Mouse (Mus musculus): ENCODE results near the gene D17H6S53E. TPM values are rescaled to one million over a fixed set of nuclear protein-coding genes. Genes with fewer than 3 reads are reported as not detected.
A peak's percentile ranks its signal among the peaks of the same experiment; 100 is the strongest.

Gene D17H6S53E
- polyA plus RNA-seq, 1 experiment from 2014 or later, result 14.4 TPM

DNA sequence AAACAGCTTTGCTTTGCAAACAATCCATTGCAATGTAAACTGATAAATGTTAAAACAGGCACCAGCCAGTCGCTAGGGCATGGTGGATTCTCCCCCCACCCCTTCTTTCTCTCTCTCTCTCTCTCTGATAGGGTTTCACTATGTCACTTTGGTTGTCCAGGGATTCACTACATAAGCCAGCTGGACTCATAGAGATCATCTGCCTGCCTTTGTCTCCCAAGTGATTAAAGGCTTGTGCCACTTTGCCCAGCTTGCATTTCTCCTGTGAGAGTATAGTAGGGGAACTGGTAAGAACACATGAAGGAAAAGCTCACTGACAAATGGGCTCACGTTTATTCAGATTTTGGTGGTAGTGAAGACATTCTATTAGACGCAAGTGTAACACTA is 6.0 kb downstream of the D17H6S53E start:
- H3K27me3 ChIP-seq (ENCODE audit: control insufficient read depth, insufficient read depth, low read length), result no peaks in the 10 kb centered on the region
- ATAC-seq (ENCODE audit: low FRiP score, low TSS enrichment) (no peak), DNase-seq (ENCODE audit: low spot score) (no peak)
- no peak for TF ChIP-seq CTCF (IDR thresholded peaks at IDR 0.05; ENCODE audit: low read depth)
- TF ChIP-seq EP300 (optimal IDR thresholded peaks at IDR 0.05), result no peak
- H3K9ac ChIP-seq (ENCODE audit: low read length), result no peak overlapping the region
- WGBS, result 67% methylated on average over 3 of the region's 3 CpGs
- no peak overlapping the region for H3K27ac ChIP-seq (replicated peaks)
- H3K4me3 ChIP-seq (ENCODE audit: low read depth, low read length), result no peak overlapping the region
- no peak overlapping the region for H3K4me2 ChIP-seq (replicated peaks; ENCODE audit: low read depth)
- H3K4me1 ChIP-seq (replicated peaks; ENCODE audit: control insufficient read depth, insufficient read depth), result no peaks in the 10 kb centered on the region
- no peaks in the 10 kb centered on the region; the same call in none of the 2 replicates for H3K36me3 ChIP-seq (ENCODE audit: control insufficient read depth, insufficient read depth, low read length)
- H3K9me3 ChIP-seq (ENCODE audit: control insufficient read depth, low read length), result no peaks in the 10 kb centered on the region

DNA sequence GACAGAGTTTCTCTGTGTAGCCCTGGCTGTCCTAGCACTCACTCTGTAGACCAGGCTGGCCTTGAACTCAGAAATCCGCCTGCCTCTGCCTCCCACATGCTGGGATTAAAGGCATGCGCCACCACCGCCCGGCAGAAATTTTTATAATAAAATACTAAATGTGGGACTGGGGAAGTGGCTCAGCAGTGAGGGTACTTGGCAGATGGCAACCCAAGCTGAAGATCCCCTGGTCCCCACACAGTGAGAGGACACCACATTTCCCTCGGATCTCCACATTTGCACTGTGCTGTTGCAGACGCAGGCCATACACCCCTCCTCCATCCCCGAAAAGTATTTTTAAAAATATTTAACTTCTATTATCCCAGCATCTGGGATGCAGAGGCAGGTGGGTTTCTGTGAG is 7.3 kb downstream of the D17H6S53E start:
- H3K4me2 ChIP-seq (replicated peaks; ENCODE audit: low read depth), result no peak overlapping the region
- DNase-seq (ENCODE audit: low spot score), result no peak
- H3K4me3 ChIP-seq (ENCODE audit: low read depth, low read length), result no peak overlapping the region
- H3K27me3 ChIP-seq (ENCODE audit: control insufficient read depth, insufficient read depth, low read length), result no peaks in the 10 kb centered on the region
- peaks cover 3% of the 10 kb centered on the region for H3K36me3 ChIP-seq (ENCODE audit: control insufficient read depth, insufficient read depth, low read length)
- 91% methylated on average over 7 of the region's 7 CpGs for WGBS
- TF ChIP-seq EP300 (optimal IDR thresholded peaks at IDR 0.05), result no peak
- TF ChIP-seq CTCF (IDR thresholded peaks at IDR 0.05; ENCODE audit: low read depth), result no peak
- ATAC-seq (ENCODE audit: low FRiP score, low TSS enrichment), result no peak
- no peaks in the 10 kb centered on the region for H3K9me3 ChIP-seq (ENCODE audit: control insufficient read depth, low read length)
- H3K9ac ChIP-seq (ENCODE audit: low read length), result no peak overlapping the region
- H3K4me1 ChIP-seq (replicated peaks; ENCODE audit: control insufficient read depth, insufficient read depth), result no peaks in the 10 kb centered on the region
- no peak overlapping the region for H3K27ac ChIP-seq (replicated peaks)

DNA sequence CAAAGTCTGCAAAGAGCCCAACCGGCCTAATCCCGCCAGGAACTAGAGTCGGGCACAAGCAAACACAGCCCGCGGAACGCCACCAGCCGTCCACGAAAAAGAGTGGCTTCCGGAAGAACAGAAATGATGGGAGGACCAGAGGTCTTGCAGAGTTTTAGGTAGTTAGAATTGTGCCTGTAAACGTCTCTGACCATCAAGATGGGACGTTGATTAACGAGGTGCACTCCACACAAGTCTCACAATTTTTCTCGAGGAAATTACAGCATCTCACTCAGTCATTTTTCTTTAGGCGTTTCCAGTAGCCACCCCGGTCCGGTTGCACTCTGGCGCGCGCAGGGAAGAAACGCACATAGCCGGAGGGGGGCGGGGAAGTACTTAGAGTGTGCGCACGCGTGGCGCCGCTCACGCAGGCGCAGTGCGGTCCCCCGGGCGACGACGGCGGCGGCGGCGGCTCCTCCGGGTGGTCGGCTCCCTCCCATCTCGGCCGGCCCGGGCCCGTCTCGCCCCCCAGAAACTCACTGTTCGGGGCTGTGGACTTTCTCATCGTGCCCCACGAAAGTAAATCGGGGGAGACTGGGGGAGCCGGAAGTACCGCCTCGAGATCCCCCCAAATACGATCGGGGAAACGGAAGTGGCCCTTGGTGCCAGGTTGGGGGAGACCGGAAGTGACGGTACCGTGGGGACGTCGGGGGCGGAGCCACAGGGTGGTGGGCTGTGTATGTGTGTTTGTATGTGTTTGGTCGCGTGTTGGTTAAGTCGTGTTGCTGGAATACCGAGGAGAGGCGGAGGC is 8.8 kb downstream of the D17H6S53E start, which contains the start of gene Bag6:
Gene Bag6, plus strand, starts transcription at position 378 of the 790 bp plus-strand sequence.
- H3K36me3 ChIP-seq (ENCODE audit: control insufficient read depth, insufficient read depth, low read length), result peaks cover 9% of the 10 kb centered on the region
- peak within 1 kb of the TSS; percentile 78 for H3K4me3 ChIP-seq (ENCODE audit: low read depth, low read length)
- H3K27me3 ChIP-seq (ENCODE audit: control insufficient read depth, insufficient read depth, low read length), result no peaks in the 10 kb centered on the region
- peak within 1 kb of the TSS; percentile 88 for H3K9ac ChIP-seq (ENCODE audit: low read length)
- no peaks in the 10 kb centered on the region for H3K9me3 ChIP-seq (ENCODE audit: control insufficient read depth, low read length)
- peak; percentile 31; the same call in 1 of the 2 replicates for TF ChIP-seq CTCF (IDR thresholded peaks at IDR 0.05; ENCODE audit: low read depth)
- peak; percentile 92 for TF ChIP-seq EP300 (optimal IDR thresholded peaks at IDR 0.05)
- peak; percentile 93 for DNase-seq (ENCODE audit: low spot score)
- peak within 1 kb of the TSS; percentile 77 for H3K4me2 ChIP-seq (replicated peaks; ENCODE audit: low read depth)
- no peaks in the 10 kb centered on the region for H3K4me1 ChIP-seq (replicated peaks; ENCODE audit: control insufficient read depth, insufficient read depth)
- H3K27ac ChIP-seq (replicated peaks), result peak within 1 kb of the TSS; percentile 96
- WGBS, result under 1% methylated on average over 66 of the region's 66 CpGs
- peak; percentile 90 for ATAC-seq (ENCODE audit: low FRiP score, low TSS enrichment)

DNA sequence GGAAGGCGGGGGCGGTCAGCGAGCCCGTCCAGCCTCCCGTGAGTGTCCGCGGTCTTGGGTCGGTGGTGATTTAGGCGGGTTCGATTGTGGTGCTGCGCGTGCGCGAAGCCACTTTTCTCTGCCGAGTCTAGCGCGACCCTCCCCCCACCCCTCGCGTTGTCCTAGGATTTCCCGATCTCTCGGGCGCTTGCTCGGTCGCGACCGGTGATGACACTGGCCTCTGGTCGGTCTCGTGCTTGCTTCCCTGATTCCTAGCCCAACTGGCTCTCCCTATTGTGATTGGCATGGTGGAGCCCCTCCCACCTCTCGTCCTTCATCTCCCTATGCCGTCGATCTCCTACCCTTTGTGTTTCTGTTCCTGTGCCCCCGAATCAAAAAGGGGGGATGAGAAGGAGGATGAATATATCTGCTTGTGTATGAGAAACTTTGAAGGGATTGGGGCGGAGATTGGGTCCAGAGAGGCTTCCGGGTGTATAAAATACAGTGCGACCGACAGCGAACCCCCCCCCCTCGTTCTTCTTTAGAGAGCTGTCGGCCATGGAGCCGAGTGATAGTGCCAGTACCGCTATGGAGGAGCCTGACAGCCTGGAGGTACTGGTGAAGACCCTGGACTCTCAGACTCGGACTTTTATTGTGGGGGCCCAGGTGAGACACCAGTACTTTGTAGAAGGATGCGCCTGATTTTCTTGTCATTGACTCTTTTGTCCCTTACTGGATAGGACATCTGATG is 9.6 kb downstream of the D17H6S53E start:
- DNase-seq (ENCODE audit: low spot score), result no peak
- Histone ChIP-seq H3K27ac (replicated peaks) (peak overlapping the region; percentile 96), H3K27me3 (ENCODE audit: control insufficient read depth, insufficient read depth, low read length) (no peaks in the 10 kb centered on the region), H3K9me3 (ENCODE audit: control insufficient read depth, low read length) (no peaks in the 10 kb centered on the region), H3K4me3 (ENCODE audit: low read depth, low read length) (peak overlapping the region; percentile 78), H3K9ac (ENCODE audit: low read length) (peak overlapping the region; percentile 88), H3K4me2 (replicated peaks; ENCODE audit: low read depth) (peak overlapping the region; percentile 77), H3K4me1 (replicated peaks; ENCODE audit: control insufficient read depth, insufficient read depth) (no peaks in the 10 kb centered on the region), H3K36me3 (ENCODE audit: control insufficient read depth, insufficient read depth, low read length) (peaks cover 15% of the 10 kb centered on the region)
- WGBS, result under 1% methylated on average over 41 of the region's 43 CpGs
- TF ChIP-seq CTCF (IDR thresholded peaks at IDR 0.05; ENCODE audit: low read depth), result no peak
- TF ChIP-seq EP300 (optimal IDR thresholded peaks at IDR 0.05), result no peak
- peak; percentile 63 for ATAC-seq (ENCODE audit: low FRiP score, low TSS enrichment)

DNA sequence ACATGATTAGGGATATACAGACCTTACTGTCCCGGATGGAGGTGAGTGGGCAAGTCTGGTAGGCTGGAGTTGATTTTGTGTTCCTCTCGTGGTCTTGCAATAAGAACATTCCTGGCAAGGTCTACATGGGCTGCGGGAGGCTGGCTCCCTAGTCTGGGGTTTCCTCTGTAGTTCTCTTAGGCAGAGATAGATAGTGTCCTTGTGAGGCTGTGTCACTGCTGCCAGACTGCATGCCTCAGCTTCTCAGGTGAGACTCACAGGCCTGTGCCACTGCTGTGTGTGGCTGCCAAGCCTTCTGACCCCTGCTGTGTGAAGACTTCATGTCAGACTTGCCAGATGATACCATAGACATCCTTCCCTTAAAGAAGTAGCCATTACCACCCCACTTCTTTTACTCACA is 13.1 kb downstream of the D17H6S53E start:
- DNase-seq (ENCODE audit: low spot score) (no peak), ATAC-seq (ENCODE audit: low FRiP score, low TSS enrichment) (no peak)
- H3K9ac ChIP-seq (ENCODE audit: low read length), result no peak overlapping the region
- H3K36me3 ChIP-seq (ENCODE audit: control insufficient read depth, insufficient read depth, low read length), result peaks cover 42% of the 10 kb centered on the region
- no peaks in the 10 kb centered on the region for H3K27me3 ChIP-seq (ENCODE audit: control insufficient read depth, insufficient read depth, low read length)
- TF ChIP-seq CTCF (IDR thresholded peaks at IDR 0.05; ENCODE audit: low read depth) (no peak), EP300 (optimal IDR thresholded peaks at IDR 0.05) (no peak)
- WGBS, result 92% methylated on average over 3 of the region's 3 CpGs
- no peak overlapping the region for H3K27ac ChIP-seq (replicated peaks)
- H3K4me1 ChIP-seq (replicated peaks; ENCODE audit: control insufficient read depth, insufficient read depth), result no peaks in the 10 kb centered on the region
- no peaks in the 10 kb centered on the region for H3K9me3 ChIP-seq (ENCODE audit: control insufficient read depth, low read length)
- no peak overlapping the region for H3K4me3 ChIP-seq (ENCODE audit: low read depth, low read length)
- H3K4me2 ChIP-seq (replicated peaks; ENCODE audit: low read depth), result no peak overlapping the region

Data from stomach, postnatal 0 days (tissue).